Mouse (Mus musculus): Measurements from ENCODE around the gene Lmod2. TPM values are rescaled to one million over a fixed set of nuclear protein-coding genes. Genes with fewer than 3 reads are reported as not detected.

Lmod2 gene
- not detected for polyA plus RNA-seq (2017; shearing (Covaris generic))

DNA sequence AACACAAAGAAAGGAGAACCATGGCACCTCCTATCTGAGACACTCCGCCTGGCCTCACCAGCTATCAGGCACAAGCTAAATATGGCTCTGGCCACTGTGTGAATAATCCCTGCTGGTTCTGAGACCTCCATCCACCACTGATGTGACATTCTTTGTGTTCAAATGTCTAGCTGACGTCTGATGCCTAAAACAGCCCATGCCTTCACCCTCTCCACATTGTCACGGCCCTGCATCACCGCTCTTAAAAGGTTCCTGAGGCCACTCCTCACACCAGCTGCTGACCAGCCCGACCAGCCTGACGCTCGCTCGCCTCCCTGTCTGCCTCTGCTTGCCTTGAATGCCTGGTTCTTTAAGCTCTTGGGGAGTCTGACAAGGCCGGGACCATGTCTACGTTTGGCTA is at the start of gene Lmod2:
Gene Lmod2, plus strand, starts transcription at position 263 of the 400 bp plus-strand sequence.
- ATAC-seq: no peak

DNA sequence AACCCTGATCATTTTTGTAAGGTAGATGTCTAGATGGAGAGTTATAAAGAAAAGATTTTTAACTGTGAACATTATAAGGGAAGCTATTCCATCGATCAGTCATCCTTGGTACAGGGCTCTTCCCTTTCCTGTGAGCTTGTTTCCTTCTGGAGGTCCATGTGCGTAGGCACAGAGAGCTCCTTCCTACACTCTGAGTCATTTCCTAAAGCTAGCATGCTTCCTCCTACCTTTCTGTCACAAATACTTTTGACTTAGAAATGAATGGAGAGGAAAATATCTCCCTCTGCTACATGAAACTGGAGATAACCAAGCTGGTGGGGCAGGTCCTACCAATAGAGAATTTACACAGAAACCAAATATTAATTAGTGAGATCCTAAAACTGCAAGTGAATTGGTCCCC is 47.8 kb upstream of the Lmod2 start:
- ATAC-seq: no peak

GRCm38 (mm10) chr6:24552046-24552445 is 45.5 kb upstream of the Lmod2 start:
- ATAC-seq: no peak

- no peak for ATAC-seq
These were observed 43.0 kb upstream of the Lmod2 start for GRCm38 (mm10) chr6:24554427-24555086.

- ATAC-seq: no peak
These were observed 42.1 kb upstream of the Lmod2 start for GRCm38 (mm10) chr6:24555488-24555887.

DNA sequence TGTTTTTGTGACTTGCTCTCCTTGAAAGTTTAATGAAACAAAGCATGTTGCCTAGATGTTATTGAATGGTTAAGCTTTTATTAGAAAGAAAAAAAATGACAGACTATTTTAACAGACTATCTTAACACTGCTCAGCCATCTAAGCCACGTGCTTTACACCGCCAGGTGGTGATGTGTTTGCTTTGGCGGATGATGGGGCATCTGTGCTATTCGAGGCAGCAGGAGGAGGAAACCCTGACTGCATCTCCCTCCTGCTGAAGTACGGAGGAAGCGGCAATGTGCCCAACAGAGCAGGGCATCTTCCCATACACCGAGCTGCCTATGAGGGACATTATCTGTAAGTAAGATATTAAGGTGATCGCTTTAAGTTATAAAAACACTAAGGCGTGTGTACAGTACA is 33.5 kb upstream of the Lmod2 start:
- ATAC-seq: no peak

DNA sequence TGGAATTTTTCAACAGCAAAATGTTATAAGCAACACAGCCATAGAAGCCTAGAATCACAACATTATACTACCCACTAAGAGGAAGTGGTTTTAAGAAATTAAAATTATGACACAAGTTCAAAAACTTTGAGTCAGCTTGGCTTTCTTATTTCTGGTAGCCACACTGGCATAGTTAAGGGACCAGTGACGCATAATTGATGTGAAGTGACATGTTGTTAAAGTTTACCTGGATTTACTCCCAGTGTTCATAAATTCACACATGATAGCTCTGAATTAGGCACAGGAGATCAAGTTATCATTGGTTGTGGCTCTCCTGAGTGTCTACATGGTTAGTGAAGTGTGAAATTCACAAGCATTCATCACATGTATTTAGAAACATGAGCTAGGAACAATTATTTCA is 32.7 kb upstream of the Lmod2 start:
- no peak for ATAC-seq

GRCm38 (mm10) chr6:24568963-24569362 is 28.6 kb upstream of the Lmod2 start:
- ATAC-seq: no peak

GRCm38 (mm10) chr6:24569711-24570110 is 27.9 kb upstream of the Lmod2 start:
- no peak for ATAC-seq

DNA sequence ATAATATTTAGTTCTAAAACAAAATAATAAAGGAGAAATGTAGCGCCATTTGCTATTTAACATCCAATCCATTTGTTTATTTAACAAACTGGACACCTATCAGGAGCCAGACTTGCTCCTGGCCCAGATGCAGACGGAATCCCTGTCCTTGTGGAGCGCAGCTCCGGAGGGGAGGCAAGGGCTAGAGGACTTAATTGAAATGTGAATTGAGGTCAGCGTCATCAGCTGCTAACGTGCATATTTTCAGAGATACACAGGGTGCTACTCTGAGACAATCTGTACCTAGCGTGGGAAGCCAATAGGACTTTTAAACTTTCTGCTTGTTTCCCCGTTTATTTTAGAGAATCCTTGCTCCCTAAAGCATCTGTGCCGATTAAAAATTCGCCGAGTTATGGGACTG is 27.3 kb upstream of the Lmod2 start:
- no peak for ATAC-seq

DNA sequence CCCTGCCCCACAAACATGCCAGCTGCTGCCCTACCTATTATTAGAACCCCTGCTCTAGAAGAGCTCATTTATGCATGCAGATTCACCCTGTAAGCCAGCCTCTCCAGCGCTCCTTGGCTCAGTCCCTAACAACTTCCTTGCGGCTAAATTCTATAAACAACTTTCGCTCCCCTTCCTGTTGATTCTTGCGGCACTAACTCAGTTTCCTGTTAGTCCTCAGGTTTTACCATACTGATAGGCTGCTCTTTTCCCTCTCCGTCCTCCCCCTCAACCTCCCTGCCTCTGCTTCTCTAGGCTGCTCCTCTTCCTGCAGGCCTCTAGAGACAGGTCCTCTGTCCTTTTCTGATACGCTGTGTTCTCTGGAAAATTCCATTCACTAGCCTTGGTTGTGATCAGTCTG is 26.4 kb upstream of the Lmod2 start:
- no peak for ATAC-seq

DNA sequence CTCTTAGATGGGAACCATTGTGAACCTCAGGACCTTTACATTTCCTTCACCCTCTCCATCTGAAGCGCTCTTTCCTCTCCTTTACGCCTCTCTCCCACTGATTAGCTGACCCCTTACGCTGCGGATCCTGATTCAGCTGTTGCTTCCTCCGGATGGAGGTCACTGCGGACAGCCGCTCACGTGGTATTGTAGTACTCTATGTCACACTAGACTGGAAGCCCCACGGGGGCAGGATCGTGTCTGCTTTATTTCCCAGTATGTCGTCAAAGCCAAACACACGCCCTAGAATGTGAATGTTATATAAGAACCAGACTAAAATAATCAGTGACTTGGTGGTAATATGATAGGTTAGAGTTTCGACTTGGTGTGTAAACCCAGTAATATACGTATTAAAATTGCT is 25.1 kb upstream of the Lmod2 start:
- ATAC-seq: no peak

GRCm38 (mm10) chr6:24573319-24573718 is 24.2 kb upstream of the Lmod2 start:
- ATAC-seq: no peak

GRCm38 (mm10) chr6:24583456-24583855 is 14.1 kb upstream of the Lmod2 start:
- no peak for ATAC-seq

- no peak for ATAC-seq
These were observed 11.9 kb upstream of the Lmod2 start for GRCm38 (mm10) chr6:24585431-24586310.

GRCm38 (mm10) chr6:24586885-24587284 is 10.7 kb upstream of the Lmod2 start:
- no peak for ATAC-seq

DNA sequence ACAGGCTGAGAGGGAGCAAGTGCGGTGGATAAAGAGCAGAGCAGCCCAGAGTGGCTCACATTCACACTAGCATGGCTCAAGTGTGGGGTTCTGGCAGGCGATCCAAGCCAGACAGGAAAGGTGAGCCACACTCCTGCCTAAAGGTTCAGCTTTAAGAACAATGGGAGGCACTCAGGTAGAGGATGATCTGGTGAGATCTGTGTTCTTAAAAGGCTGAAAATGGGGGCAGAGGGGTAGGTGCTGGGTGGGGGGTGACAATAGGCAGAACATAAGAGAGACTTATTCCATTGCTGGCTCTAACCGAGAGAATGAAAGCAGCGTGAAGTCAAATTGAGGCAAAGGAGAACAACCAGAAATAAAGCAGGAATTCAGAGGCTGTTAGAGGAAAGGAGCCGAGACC is 7.3 kb upstream of the Lmod2 start:
- no peak for ATAC-seq

- ATAC-seq: no peak
These were observed 5.9 kb upstream of the Lmod2 start for GRCm38 (mm10) chr6:24591525-24592218.

GRCm38 (mm10) chr6:24599179-24599578 is 1.6 kb downstream of the Lmod2 start:
- ATAC-seq: no peak

DNA sequence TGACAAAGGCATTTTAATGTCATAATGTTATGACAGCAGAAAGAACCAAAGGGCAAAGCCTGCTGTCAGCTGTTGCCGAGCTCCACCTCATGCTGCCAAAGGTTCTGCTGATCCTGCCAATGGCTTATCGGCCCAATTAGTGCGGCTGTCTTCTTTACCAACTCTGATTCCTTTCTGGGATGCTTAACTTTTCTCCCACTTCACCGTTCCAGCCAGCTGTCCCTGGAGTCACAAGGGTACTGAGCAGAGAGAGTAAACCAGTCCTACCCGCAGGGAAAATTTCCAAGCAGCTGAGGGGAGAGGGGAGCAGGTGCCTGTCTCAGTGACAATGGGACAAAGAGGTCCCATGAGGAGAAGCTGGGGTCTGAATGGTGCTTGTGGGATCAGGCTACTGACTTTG is 2.1 kb downstream of the Lmod2 start:
- ATAC-seq: no peak

- no peak for ATAC-seq
These were observed 2.6 kb downstream of the Lmod2 start for GRCm38 (mm10) chr6:24600134-24600533.

DNA sequence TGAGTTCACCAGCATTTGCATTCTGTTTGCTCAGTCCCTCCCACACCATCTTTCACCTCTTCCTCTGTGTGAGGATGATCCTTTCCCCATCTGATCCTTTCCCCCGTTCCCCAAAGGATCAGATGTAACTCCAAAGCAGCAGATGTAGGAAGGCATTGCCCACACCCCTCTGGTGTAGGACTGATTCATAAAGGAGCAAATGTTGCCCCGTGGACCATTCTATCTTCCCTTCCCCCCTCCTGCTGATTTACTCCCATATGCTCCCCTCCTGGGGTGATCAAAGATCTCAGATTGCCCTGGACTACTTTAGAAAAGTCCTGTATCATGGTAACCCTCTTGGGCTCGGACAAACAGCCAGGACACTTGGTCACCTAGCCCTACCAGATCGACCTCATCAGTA is 3.2 kb downstream of the Lmod2 start:
- no peak for ATAC-seq

- no peak for ATAC-seq
These were observed 4.1 kb downstream of the Lmod2 start for GRCm38 (mm10) chr6:24601668-24602067.

DNA sequence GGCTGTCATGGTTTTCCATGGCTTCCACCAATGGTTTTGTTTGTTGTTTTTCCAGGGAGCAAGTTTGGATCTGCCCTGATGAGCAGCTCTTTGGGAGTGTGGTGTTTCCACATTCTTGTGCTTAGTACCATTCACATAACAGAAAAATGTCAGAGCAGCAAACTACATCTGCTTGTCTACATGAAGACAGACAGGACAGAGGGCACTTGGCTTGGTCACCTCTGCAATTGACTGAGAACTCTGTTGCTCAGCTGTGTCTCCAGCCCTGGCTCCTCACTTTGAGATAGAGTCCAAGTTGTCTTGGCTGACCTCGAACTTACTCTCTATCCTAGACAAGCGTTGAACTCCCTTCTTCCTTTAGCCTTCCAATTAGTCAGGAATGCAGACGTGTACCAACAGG is 4.8 kb downstream of the Lmod2 start:
- ATAC-seq: no peak
